Mouse (Mus musculus) intestine, embryonic 14.5 days (tissue): ENCODE data around the gene Plxna4. TPM values are rescaled to one million over a fixed set of nuclear protein-coding genes. Genes with fewer than 3 reads are reported as not detected.

Experiments used
- ATAC-seq: fragments of 200-750 bp; cut with Nextera tagmentation; replicated peaks from 2 replicates; pipeline ENCODE4 v1.8.0; 2017; ENCODE audit warnings: low read depth, moderate number of reproducible peaks, moderate TSS enrichment, moderate library complexity; ENCODE audit not compliant: low FRiP score, low TSS enrichment
- DNase-seq: peaks from one replicate; pipeline ENCODE4 v3.0.0-alpha.2; 2018; ENCODE audit warnings: low spot score
- H3K27ac ChIP-seq: fragments of 300-500 bp; sonication (generic); 2 replicates; pipeline ENCODE4 v1.5.1; 2014; ENCODE audit warnings: low read depth, mild to moderate bottlenecking, control low read depth
- H3K27me3 ChIP-seq: fragments of 300-500 bp; sonication (generic); replicated peaks from 2 replicates; pipeline ENCODE4 v1.6.1; 2014; ENCODE audit warnings: low read length, control low read depth; ENCODE audit not compliant: control insufficient read depth, insufficient read depth
- H3K36me3 ChIP-seq: fragments of 300-500 bp; sonication (generic); 2 replicates; pipeline ENCODE4 v1.6.1; 2014; ENCODE audit warnings: low read length, control low read depth; ENCODE audit not compliant: control insufficient read depth, insufficient read depth
- H3K4me1 ChIP-seq: fragments of 300-500 bp; sonication (generic); replicated peaks from 2 replicates; pipeline ENCODE4 v1.6.1; 2014; ENCODE audit warnings: low read length, control low read depth, mixed read lengths; ENCODE audit not compliant: control insufficient read depth, insufficient read depth
- H3K4me2 ChIP-seq: fragments of 300-500 bp; sonication (generic); 2 replicates; pipeline ENCODE4 v1.6.1; 2014; ENCODE audit warnings: low read length
- H3K4me3 ChIP-seq: fragments of 300-500 bp; sonication (generic); 2 replicates; pipeline ENCODE4 v1.5.1; 2014; ENCODE audit warnings: low read depth, low read length, control low read depth, mixed read lengths
- H3K9ac ChIP-seq: fragments of 300-500 bp; sonication (generic); 2 replicates; pipeline ENCODE4 v1.6.1; 2014; ENCODE audit warnings: mild to moderate bottlenecking, low read length
- H3K9me3 ChIP-seq: fragments of 300-500 bp; sonication (generic); 2 replicates; pipeline ENCODE4 v1.6.1; 2016; ENCODE audit warnings: low read length, control low read depth; ENCODE audit not compliant: control insufficient read depth
- WGBS: fragments of 180-500 bp; shearing (Covaris S2); extraction: QIAGEN DNeasy Blood & Tissue Kit; methylation state at CpG from one replicate; pipeline ENCODE4 v1.1.7; 2014; 5-methylcytosine and 5-hydroxymethylcytosine counted together
- polyA plus RNA-seq: library from polyadenylated mRNA; unstranded; fragments of >200 nt; fragmentation: Nextera tagmentation; extraction: Ambion mirVana; gene quantifications from 2 replicates; pipeline ENCODE4 v1.2.1, GENCODE M21; 2014

Gene Plxna4
- polyA plus RNA-seq, 1 experiment from 2014 or later, result 4.7 TPM

GRCm38 (mm10) chr6:32526762-32527161 is 61.2 kb downstream of the Plxna4 start:
- Histone ChIP-seq H3K27ac (no peak overlapping the region), H3K9ac (no peak overlapping the region), H3K4me3 (no peak overlapping the region), H3K36me3 (no peaks in the 10 kb centered on the region), H3K27me3 (no peaks in the 10 kb centered on the region), H3K9me3 (no peaks in the 10 kb centered on the region), H3K4me2 (no peak overlapping the region), H3K4me1 (no peaks in the 10 kb centered on the region)
- DNase-seq, result no peak
- WGBS, result 70% methylated on average over 5 of the region's 5 CpGs
- no peak for ATAC-seq

- no peak for ATAC-seq
- no peaks in the 10 kb centered on the region for H3K36me3 ChIP-seq
- H3K4me1 ChIP-seq, result no peaks in the 10 kb centered on the region
- 78% methylated on average over 4 of the region's 4 CpGs for WGBS
- no peak overlapping the region for H3K9ac ChIP-seq
- no peaks in the 10 kb centered on the region for H3K27me3 ChIP-seq
- no peaks in the 10 kb centered on the region for H3K9me3 ChIP-seq
- no peak overlapping the region for H3K4me2 ChIP-seq
- no peak overlapping the region for H3K27ac ChIP-seq
- H3K4me3 ChIP-seq, result no peak overlapping the region
- no peak for DNase-seq
Observed at GRCm38 (mm10) chr6:32520097-32520496, 67.9 kb downstream of the Plxna4 start.

- DNase-seq (no peak), ATAC-seq (no peak)
- Histone ChIP-seq H3K4me3 (no peak overlapping the region), H3K27ac (no peak overlapping the region), H3K27me3 (no peaks in the 10 kb centered on the region), H3K4me2 (no peak overlapping the region), H3K36me3 (no peaks in the 10 kb centered on the region), H3K9me3 (no peaks in the 10 kb centered on the region), H3K9ac (no peak overlapping the region), H3K4me1 (no peaks in the 10 kb centered on the region)
- 93% methylated on average over 3 of the region's 3 CpGs for WGBS
Observed at GRCm38 (mm10) chr6:32518617-32519016, 69.4 kb downstream of the Plxna4 start.

- H3K9me3 ChIP-seq, result no peaks in the 10 kb centered on the region
- 69% methylated on average over 6 of the region's 6 CpGs for WGBS
- DNase-seq, result no peak
Observed at GRCm38 (mm10) chr6:32514096-32514495, 73.9 kb downstream of the Plxna4 start.

GRCm38 (mm10) chr6:32512010-32512409 is 76.0 kb downstream of the Plxna4 start:
- H3K4me2 ChIP-seq, result no peak overlapping the region
- DNase-seq (no peak), ATAC-seq (no peak)
- H3K27ac ChIP-seq, result no peak overlapping the region
- H3K9ac ChIP-seq, result no peak overlapping the region
- no peaks in the 10 kb centered on the region for H3K9me3 ChIP-seq
- H3K27me3 ChIP-seq, result no peaks in the 10 kb centered on the region
- H3K36me3 ChIP-seq, result no peaks in the 10 kb centered on the region
- WGBS, result 67% methylated on average over 1 of the region's 1 CpGs
- H3K4me1 ChIP-seq, result 0 out of 2 replicates have a peak, but pooled peaks cover 2% of the 10 kb centered on the region
- H3K4me3 ChIP-seq, result no peak overlapping the region

More at GRCm38 (mm10) chr6:32514096-32514495, 73.9 kb downstream of the Plxna4 start:
- Histone ChIP-seq H3K36me3 (no peaks in the 10 kb centered on the region), H3K27ac (no peak overlapping the region), H3K27me3 (no peaks in the 10 kb centered on the region), H3K4me1 (0 out of 2 replicates have a peak, but pooled peaks cover 2% of the 10 kb centered on the region), H3K4me2 (no peak overlapping the region), H3K9ac (no peak overlapping the region), H3K4me3 (no peak overlapping the region)
- ATAC-seq, result no peak

- H3K4me3 ChIP-seq, result no peak overlapping the region
- H3K9me3 ChIP-seq, result no peaks in the 10 kb centered on the region
- 0 out of 2 replicates have a peak, but pooled peaks cover 2% of the 10 kb centered on the region for H3K4me1 ChIP-seq
- DNase-seq (no peak), ATAC-seq (no peak)
- H3K27ac ChIP-seq, result no peak overlapping the region; the same call in 1 of the 2 replicates
- 76% methylated on average over 7 of the region's 7 CpGs for WGBS
- no peaks in the 10 kb centered on the region for H3K27me3 ChIP-seq
- no peak overlapping the region for H3K9ac ChIP-seq
- no peaks in the 10 kb centered on the region for H3K36me3 ChIP-seq
- H3K4me2 ChIP-seq, result no peak overlapping the region
Observed at GRCm38 (mm10) chr6:32510924-32511323, 77.1 kb downstream of the Plxna4 start.

GRCm38 (mm10) chr6:32510491-32510890 is 77.5 kb downstream of the Plxna4 start:
- 90% methylated on average over 1 of the region's 1 CpGs for WGBS

GRCm38 (mm10) chr6:32509046-32509445 is 78.9 kb downstream of the Plxna4 start:
- H3K9me3 ChIP-seq, result no peaks in the 10 kb centered on the region
- 34% methylated on average over 9 of the region's 9 CpGs for WGBS
- DNase-seq (no peak), ATAC-seq (no peak)
- 0 out of 2 replicates have a peak, but pooled peaks cover 2% of the 10 kb centered on the region for H3K4me1 ChIP-seq
- H3K27ac ChIP-seq, result no peak overlapping the region
- H3K4me3 ChIP-seq, result no peak overlapping the region
- no peaks in the 10 kb centered on the region for H3K36me3 ChIP-seq
- H3K27me3 ChIP-seq, result no peaks in the 10 kb centered on the region
- H3K9ac ChIP-seq, result no peak overlapping the region
- H3K4me2 ChIP-seq, result no peak overlapping the region

More at GRCm38 (mm10) chr6:32510491-32510890, 77.5 kb downstream of the Plxna4 start:
- Histone ChIP-seq H3K27ac (no peak overlapping the region), H3K9me3 (no peaks in the 10 kb centered on the region), H3K4me2 (no peak overlapping the region), H3K4me1 (0 out of 2 replicates have a peak, but pooled peaks cover 2% of the 10 kb centered on the region), H3K4me3 (no peak overlapping the region), H3K36me3 (no peaks in the 10 kb centered on the region), H3K9ac (no peak overlapping the region), H3K27me3 (no peaks in the 10 kb centered on the region)
- no peak for ATAC-seq
- DNase-seq, result no peak

GRCm38 (mm10) chr6:32504963-32505362 is 83.0 kb downstream of the Plxna4 start:
- WGBS, result 88% methylated on average over 5 of the region's 5 CpGs
- H3K36me3 ChIP-seq, result no peaks in the 10 kb centered on the region
- ATAC-seq (no peak), DNase-seq (no peak)
- H3K9me3 ChIP-seq, result no peaks in the 10 kb centered on the region
- H3K4me1 ChIP-seq, result 0 out of 2 replicates have a peak, but pooled peaks cover 2% of the 10 kb centered on the region
- H3K9ac ChIP-seq, result no peak overlapping the region
- no peak overlapping the region for H3K27ac ChIP-seq
- no peaks in the 10 kb centered on the region for H3K27me3 ChIP-seq
- no peak overlapping the region for H3K4me3 ChIP-seq
- no peak overlapping the region for H3K4me2 ChIP-seq
